Mouse (Mus musculus) thymus, adult 2 months (tissue): Measurements from ENCODE around the gene Fam178b. TPM values are rescaled to one million over a fixed set of nuclear protein-coding genes. Genes with fewer than 3 reads are reported as not detected.
"Not testable (repeated sequence)": the region's sequence is repeated elsewhere in the genome, so short reads cannot be mapped to it uniquely, and the experiment has no call there.

ENCODE experiments used
- DNase-seq: peaks from one replicate; pipeline ENCODE4 v3.0.0; 2021
- H3K27ac ChIP-seq: fragments of 200-500 bp; 2 replicates; pipeline ENCODE4 v1.5.1; 2012; ENCODE audit warnings: low read length, control low read depth; ENCODE audit not compliant: control insufficient read depth, insufficient read depth
- H3K27me3 ChIP-seq: fragments of 200-500 bp; 2 replicates; pipeline ENCODE4 v1.6.1; 2012; ENCODE audit warnings: mild to moderate bottlenecking, low read length, moderate library complexity, mixed read lengths; ENCODE audit not compliant: control insufficient read depth, insufficient read depth
- H3K36me3 ChIP-seq: fragments of 200-500 bp; 2 replicates; pipeline ENCODE4 v1.6.1; 2012; ENCODE audit warnings: mild to moderate bottlenecking, low read length, moderate library complexity; ENCODE audit not compliant: control insufficient read depth, insufficient read depth
- H3K4me1 ChIP-seq: fragments of 200-500 bp; replicated peaks from 2 replicates; pipeline ENCODE4 v1.6.1; 2012; ENCODE audit warnings: low read length; ENCODE audit not compliant: control insufficient read depth, insufficient read depth
- H3K4me3 ChIP-seq: fragments of 200-500 bp; 2 replicates; pipeline ENCODE4 v1.5.1; 2012; ENCODE audit warnings: mild to moderate bottlenecking, low read length, control low read depth, moderate library complexity; ENCODE audit not compliant: control insufficient read depth, insufficient read depth
- CTCF ChIP-seq: fragments of 200-500 bp; IDR thresholded peaks from 2 replicates; pipeline ENCODE4 v1.5.1; 2012; ENCODE audit warnings: mild to moderate bottlenecking, control low read depth, low read length, moderate library complexity, borderline replicate concordance; ENCODE audit not compliant: control insufficient read depth, poor library complexity, insufficient read depth; ENCODE audit errors: extremely low read depth
- POLR2A ChIP-seq: fragments of 200-500 bp; IDR thresholded peaks from 2 replicates; pipeline ENCODE4 v1.6.1; 2012; ENCODE audit warnings: mild to moderate bottlenecking, low read length, control low read depth, moderate library complexity; ENCODE audit not compliant: control insufficient read depth, poor library complexity, insufficient read depth; ENCODE audit errors: extremely low read depth
- WGBS: fragments of 180-500 bp; shearing (Covaris S2); methylation state at CpG from one replicate; pipeline ENCODE4 v1.1.7; 2018; 5-methylcytosine and 5-hydroxymethylcytosine counted together
- polyA plus RNA-seq: library from polyadenylated mRNA; depleted of rRNA; stranded (reverse); fragments of >200 nt; gene quantifications from 2 replicates; pipeline ENCODE4 v1.2.3, GENCODE M21; 2012

Gene Fam178b
- polyA plus RNA-seq, 1 experiment: 1.9 TPM

- no peaks in the 10 kb centered on the region; the same call in 1 of the 2 replicates for H3K4me1 ChIP-seq
- H3K36me3 ChIP-seq: no peaks in the 10 kb centered on the region
- DNase-seq: no peak
- H3K4me3 ChIP-seq: no peak overlapping the region
- 95% methylated on average over 4 of the region's 4 CpGs for WGBS
- no peaks in the 10 kb centered on the region for H3K27me3 ChIP-seq
- TF ChIP-seq CTCF: no peak
- no peak for TF ChIP-seq POLR2A
- no peak overlapping the region for H3K27ac ChIP-seq
Measured at GRCm38 (mm10) chr1:36632090-36632489, 50.9 kb downstream of the Fam178b start.

GRCm38 (mm10) chr1:36631391-36631790 is 51.6 kb downstream of the Fam178b start:
- DNase-seq: no peak
- 100% methylated on average over 4 of the region's 4 CpGs for WGBS
- no peaks in the 10 kb centered on the region; the same call in 1 of the 2 replicates for H3K4me1 ChIP-seq
- H3K4me3 ChIP-seq: no peak overlapping the region
- H3K36me3 ChIP-seq: no peaks in the 10 kb centered on the region
- TF ChIP-seq POLR2A (no peak), CTCF (no peak)
- no peaks in the 10 kb centered on the region for H3K27me3 ChIP-seq
- no peak overlapping the region for H3K27ac ChIP-seq

DNA sequence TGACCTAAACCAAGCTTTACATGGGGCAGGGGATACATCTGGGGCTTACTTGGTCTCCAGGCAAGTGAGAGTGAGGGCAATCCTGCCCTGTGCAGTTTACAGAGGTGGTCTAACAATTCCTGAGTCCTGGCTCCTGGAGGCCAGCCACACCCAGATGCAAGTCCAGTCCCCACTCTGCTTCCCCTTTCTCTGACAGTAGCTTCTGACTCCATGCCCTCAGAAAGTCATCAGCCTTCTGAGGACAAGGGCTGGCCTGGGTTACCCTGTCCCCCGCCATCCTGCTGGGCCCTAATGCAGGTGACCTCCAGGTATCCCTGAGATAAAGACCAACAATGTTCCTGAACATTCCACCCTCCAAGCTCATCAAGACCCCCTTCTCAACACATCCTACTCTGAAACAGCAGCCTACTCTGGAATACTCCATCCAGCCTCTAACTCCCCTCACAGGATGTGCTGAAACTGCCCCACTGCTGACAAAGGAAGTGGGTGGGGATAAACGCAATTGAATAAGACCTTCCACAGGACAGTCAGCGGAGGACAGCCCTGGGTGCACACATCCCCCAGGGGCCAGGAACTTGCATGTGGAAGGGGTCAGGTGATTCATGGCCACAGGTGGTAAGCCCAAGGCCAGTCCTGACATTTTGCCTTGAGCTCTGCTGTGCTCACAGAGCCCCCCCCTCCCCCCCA is 52.8 kb downstream of the Fam178b start:
- H3K4me3 ChIP-seq: no peak overlapping the region
- no peaks in the 10 kb centered on the region; the same call in 1 of the 2 replicates for H3K4me1 ChIP-seq
- no peaks in the 10 kb centered on the region for H3K27me3 ChIP-seq
- no peak for TF ChIP-seq POLR2A
- TF ChIP-seq CTCF: no peak
- 55% methylated on average over 3 of the region's 3 CpGs for WGBS
- H3K27ac ChIP-seq: no peak overlapping the region
- no peaks in the 10 kb centered on the region for H3K36me3 ChIP-seq
- no peak for DNase-seq

DNA sequence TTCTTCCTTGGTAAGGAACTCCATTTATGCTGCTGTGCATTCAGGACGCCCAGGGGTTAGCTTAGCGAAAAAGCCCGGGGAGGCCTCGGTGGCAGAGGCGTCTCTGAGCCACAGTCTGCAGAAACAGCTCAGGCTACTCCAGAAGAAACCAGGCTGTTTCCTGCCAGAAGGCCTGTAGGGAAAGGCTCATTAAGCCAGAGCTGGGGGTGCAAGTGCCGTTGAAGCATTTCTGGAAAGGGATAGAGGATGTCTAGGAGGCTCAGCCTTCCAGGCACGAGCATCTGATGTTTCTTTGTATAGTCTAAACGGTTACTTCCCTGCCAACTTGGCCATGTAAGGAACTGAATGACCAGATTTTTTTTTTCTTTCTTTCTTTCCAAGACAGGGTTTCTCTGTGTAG is 54.4 kb downstream of the Fam178b start:
- H3K27me3 ChIP-seq: no peaks in the 10 kb centered on the region

DNA sequence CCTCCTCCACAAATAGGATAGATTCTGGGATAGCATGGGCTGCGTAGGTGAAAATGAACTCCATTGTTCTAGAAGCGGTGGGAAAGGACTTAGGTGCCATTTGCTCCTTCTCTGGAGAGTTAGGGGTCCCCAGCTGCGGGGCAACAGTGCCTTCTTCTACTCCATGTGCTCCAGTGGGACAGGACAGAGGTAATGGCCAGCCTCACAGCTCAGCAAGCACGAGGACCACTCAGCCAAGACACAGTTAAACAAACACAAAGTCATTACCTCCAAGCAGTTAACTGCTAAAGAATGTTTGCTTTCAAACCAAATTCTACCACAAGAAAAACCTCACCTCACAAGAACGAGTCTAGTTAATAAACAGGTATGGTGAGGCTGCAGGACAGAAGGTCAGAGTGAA is 57.5 kb downstream of the Fam178b start:
- Histone ChIP-seq H3K4me1 (no peaks in the 10 kb centered on the region; the same call in 1 of the 2 replicates), H3K27ac (no peak overlapping the region), H3K4me3 (no peak overlapping the region), H3K36me3 (no peaks in the 10 kb centered on the region), H3K27me3 (no peaks in the 10 kb centered on the region)
- DNase-seq: no peak
- TF ChIP-seq CTCF (no peak), POLR2A (no peak)
- 91% methylated on average over 5 of the region's 5 CpGs for WGBS

More for the DNA sequence above, 54.4 kb downstream of the Fam178b start:
- H3K27ac ChIP-seq: no peak overlapping the region
- 83% methylated on average over 8 of the region's 8 CpGs for WGBS
- DNase-seq: no peak
- no peaks in the 10 kb centered on the region for H3K36me3 ChIP-seq
- no peaks in the 10 kb centered on the region; the same call in 1 of the 2 replicates for H3K4me1 ChIP-seq
- no peak overlapping the region for H3K4me3 ChIP-seq
- TF ChIP-seq POLR2A (no peak), CTCF (no peak)

GRCm38 (mm10) chr1:36615958-36616357 is 67.0 kb downstream of the Fam178b start:
- H3K4me1 ChIP-seq, H3K27ac ChIP-seq, H3K36me3 ChIP-seq, DNase-seq, H3K4me3 ChIP-seq, H3K27me3 ChIP-seq: not testable (repeated sequence)
- WGBS: 94% methylated on average over 5 of the region's 5 CpGs

GRCm38 (mm10) chr1:36615188-36615587 is 67.8 kb downstream of the Fam178b start:
- Histone ChIP-seq H3K27me3 (no peaks in the 10 kb centered on the region), H3K36me3 (no peaks in the 10 kb centered on the region), H3K4me3 (no peak overlapping the region), H3K4me1 (peaks cover 4% of the 10 kb centered on the region; the same call in 1 of the 2 replicates), H3K27ac (no peak overlapping the region)
- TF ChIP-seq CTCF (no peak), POLR2A (no peak)
- no peak for DNase-seq
- WGBS: 93% methylated on average over 8 of the region's 8 CpGs
